Mouse (Mus musculus) liver (tissue): ENCODE measurements around the gene Wdr62.
A peak's percentile ranks its signal among the peaks of the same experiment; 100 is the strongest.
"Not testable (repeated sequence)": the region's sequence is repeated elsewhere in the genome, so short reads cannot be mapped to it uniquely, and the experiment has no call there.

Source experiments
- DNase-seq: peaks from one replicate; pipeline ENCODE4 v3.0.0-alpha.2; 2020; ENCODE audit warnings: mixed read lengths

The Wdr62 gene

DNA sequence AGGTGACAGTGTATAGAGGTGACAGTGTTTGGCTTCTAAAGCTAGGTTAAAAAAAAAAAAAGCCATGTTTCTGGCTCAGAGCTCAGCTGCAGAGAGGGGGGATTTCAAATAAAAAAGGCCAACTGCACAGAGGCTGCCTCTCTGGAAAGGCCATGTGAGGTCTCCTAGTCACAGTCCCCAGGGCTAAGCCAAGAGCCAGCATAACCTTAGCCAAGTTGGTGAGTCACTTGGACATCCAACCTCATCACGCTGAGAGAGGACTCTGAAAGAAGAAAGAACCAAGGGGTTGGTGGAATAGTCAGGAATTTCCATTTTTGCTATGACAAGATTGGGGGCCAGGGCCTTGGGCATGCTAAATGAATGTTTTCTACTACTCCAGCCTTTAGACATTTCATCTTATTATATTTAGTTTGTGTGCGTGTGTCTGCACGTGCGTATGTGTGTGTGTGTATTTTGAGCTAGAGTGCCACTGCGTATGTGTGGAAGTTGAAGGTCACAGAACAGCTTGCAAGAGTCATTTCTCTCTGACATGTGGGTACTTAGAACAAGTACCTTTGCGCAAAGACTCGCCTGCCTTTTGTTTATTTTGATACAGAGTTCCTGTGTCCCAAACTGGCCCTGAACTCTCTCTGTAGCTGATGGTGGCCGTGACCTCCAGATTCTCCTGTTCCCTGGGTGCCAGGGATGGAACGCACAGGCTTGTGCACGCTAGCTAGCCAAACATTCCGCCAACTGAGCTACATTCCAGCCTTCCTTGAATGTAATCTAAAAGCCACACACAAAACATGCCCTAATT, 77.1 kb downstream of the Wdr62 start:
- no peak for DNase-seq

DNA sequence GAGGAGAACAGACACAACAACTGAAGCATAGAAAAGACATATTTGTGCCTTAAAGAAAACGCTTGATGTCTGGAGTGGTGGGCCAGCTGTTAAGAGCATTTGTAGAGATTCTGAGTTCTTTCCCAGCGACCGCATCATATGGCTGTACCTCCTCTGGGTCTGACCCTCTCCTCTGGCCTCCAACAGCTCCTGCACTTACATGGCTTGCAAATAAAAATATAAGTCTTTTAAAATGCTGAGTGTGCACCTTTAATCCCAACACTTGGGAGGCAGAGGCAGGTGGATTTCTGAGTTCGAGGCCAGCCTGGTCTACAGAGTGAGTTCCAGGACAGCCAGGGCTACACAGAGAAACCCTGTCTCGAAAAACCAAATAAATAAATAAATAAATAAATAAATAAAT, 79.6 kb downstream of the Wdr62 start:
- DNase-seq, result not testable (repeated sequence)

DNA sequence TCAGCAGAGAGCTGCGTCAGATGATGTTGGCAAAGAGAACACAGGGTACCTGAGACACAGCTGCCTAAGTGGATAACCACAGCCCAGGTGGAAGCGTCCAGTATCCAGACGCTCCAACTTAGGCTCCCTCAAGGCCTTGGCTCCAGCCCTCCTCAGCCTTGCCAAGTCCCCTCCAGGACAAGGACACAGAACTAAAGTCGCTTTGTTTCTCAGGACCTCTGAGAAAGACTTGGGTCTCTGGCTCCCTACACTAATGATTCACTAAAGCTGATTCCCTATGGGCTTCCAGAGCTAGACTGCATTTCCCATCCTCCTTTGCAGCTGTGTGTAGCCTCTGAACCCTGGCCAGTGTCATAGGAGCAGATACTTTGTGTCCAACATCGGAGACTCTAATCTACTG, 80.0 kb downstream of the Wdr62 start:
- DNase-seq, result no peak

DNA sequence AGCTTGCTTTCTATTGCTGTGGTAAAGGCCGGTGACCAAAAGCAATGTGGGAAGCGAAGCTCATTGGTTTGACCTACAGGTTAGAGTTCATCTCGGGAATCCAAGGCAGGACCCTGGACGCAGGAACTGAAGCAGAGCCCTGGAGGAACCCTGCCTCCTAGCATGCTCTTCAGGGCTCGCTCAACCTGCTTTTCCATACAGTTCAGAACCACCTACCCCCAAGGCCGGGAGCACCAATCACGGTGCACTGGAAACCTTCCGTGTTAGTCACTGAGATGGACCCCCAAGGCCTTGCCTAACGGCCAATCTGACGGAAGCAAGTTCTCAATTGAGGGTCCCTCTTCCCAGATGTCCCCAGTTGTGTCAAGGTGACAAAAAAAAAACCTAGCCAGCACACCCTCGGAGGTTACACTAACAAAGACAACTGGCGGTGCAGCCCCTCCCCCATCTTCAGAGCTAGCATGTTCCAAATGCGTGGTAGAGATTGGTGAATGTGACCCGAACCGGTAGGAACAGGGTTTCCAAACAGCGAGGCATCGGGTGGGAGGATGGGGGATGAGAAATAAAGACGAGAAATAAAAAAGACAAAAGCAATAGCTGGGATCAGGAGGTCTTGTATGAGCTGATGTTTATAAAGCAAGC, 80.6 kb downstream of the Wdr62 start:
- no peak for DNase-seq

GRCm38 (mm10) chr7:30198481-30198971, 81.7 kb downstream of the Wdr62 start, which contains the start of gene Capns1:
Capns1 (minus strand) TSS chr7:30198811.
- DNase-seq, result peak; percentile 80

DNA sequence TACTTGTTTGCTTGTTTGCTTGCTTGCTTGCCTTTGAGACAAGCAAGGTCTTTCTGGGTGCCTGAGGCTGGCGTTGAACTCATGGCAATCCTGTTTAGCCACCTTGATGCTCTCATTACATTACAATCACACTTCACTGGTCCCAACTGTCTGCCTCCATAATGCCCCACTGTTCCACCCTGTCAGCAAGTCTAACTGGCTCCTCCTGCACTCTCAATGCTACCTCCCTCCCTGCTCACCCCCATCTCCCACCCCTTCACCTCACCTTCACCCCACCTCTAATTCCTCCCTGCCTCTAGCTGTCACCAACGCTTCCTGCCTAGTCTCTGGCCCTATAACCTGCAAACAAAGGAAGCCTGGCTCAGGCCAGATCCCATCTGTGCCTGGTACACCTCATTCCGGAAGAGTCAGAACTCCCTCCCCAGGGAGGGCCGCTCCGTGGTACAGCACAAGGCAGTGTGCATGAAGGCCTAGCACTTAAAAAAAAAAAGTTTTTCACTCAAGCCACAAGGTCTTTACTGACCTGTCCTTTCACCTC, 82.6 kb downstream of the Wdr62 start:
- DNase-seq, result no peak

DNA sequence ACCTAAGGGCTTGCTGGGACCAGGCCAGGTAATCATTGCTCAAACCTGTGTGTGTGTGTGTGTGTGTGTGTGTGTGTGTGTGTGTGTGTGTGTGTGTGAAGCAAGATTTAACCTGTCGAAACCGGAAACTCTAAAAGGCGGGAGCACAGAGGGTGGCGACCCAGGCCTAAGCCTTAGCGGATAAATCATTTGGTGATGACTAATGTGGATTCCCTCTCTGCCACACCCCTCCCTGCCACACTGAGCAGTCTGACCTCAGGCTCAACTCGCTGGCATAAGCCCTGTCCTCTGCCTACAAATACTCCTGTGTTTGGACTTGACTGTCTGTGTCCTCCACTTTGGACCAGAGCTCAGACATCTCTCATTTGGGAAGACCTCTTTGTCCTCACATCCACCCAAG, 84.0 kb downstream of the Wdr62 start:
- no peak for DNase-seq

DNA sequence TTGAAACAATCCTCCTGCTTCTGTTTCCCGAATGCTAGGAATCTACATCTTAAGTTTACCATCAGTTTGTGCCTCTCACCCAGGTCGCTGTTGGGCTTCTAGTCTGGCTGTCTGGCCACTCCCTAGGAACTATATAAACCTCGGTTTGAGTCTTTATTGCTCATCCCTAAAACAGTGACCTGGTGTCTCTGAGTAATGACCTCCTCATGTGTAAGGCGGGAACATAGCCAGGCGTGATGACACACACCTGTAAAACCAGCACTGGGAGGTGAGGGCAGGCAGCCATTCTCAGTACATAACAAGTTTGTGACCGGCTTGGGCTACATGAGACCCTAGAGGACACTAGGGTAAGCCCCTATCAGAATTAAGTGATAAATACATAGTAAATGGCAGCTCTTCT, 84.8 kb downstream of the Wdr62 start:
- DNase-seq, result no peak

GRCm38 (mm10) chr7:30194884-30195283, 85.3 kb downstream of the Wdr62 start:
- peak; percentile 99 for DNase-seq

- DNase-seq, result peak; percentile 40
These were observed 86.0 kb downstream of the Wdr62 start for GRCm38 (mm10) chr7:30194101-30194831.

- peak; percentile 94 for DNase-seq
These were observed 86.6 kb downstream of the Wdr62 start for GRCm38 (mm10) chr7:30193581-30194100.

DNA sequence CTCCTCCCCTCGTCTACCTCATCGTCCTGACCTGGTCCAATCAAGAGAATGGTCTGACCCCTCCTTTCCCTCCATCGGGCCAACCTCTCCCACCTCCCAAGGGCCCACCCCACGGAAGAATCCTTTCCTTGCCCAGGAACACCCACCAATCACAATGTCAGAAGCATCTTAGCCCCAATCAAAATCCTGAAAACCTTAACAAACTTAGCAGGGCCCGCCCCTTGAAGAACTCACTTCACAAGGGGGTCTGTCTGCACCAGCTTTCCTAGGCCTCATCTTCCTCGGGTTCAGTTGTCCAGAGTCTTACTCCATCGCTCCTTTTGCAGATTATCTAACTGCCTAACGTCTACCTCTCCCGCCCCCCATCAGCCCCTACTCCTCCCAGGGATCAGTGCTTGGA, 87.2 kb downstream of the Wdr62 start:
- no peak for DNase-seq

DNA sequence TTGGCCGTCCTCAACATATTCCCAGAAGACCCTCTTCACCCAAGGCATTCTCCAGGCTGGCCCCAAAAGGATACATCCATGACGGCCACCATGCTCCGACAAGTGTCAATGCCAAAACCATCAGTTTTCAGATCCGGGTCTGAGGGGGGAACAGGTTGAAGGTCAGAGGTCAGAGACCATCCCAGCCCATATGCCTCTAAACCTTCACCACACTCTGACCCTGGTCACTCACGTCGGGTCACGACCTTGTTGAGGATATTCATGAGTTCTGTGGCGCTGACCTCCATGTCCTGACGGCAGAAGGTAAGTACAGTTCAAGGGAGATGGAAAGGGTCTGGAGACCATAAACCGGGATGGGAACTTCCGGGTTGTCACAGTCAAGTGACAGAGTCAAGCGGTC, 88.1 kb downstream of the Wdr62 start:
- no peak for DNase-seq
